Mouse (Mus musculus) embryonic facial prominence, embryonic 10.5 days (tissue): Measurements from ENCODE around the gene Il10. TPM values are rescaled to one million over a fixed set of nuclear protein-coding genes. Genes with fewer than 3 reads are reported as not detected.

Experiments used
- DNase-seq: peaks from one replicate; pipeline ENCODE4 v3.0.0-alpha.2; 2017; ENCODE audit warnings: low spot score
- H3K27ac ChIP-seq: fragments of 300-500 bp; sonication (generic); replicated peaks from 2 replicates; pipeline ENCODE4 v1.5.1; 2016; ENCODE audit warnings: mild to moderate bottlenecking
- H3K27me3 ChIP-seq: fragments of 300-500 bp; sonication (generic); replicated peaks from 2 replicates; pipeline ENCODE4 v1.6.1; 2016; ENCODE audit warnings: low read depth, mild to moderate bottlenecking; ENCODE audit not compliant: poor library complexity, severe bottlenecking
- H3K36me3 ChIP-seq: fragments of 300-500 bp; sonication (generic); replicated peaks from 2 replicates; pipeline ENCODE4 v1.6.1; 2016; ENCODE audit warnings: mild to moderate bottlenecking, moderate library complexity
- H3K4me1 ChIP-seq: fragments of 300-500 bp; sonication (generic); 2 replicates; pipeline ENCODE4 v1.6.1; 2016
- H3K4me3 ChIP-seq: fragments of 300-500 bp; sonication (generic); 2 replicates; pipeline ENCODE4 v1.5.1; 2016; ENCODE audit warnings: mild to moderate bottlenecking, moderate library complexity
- H3K9me3 ChIP-seq: fragments of 300-500 bp; sonication (generic); 2 replicates; pipeline ENCODE4 v1.6.1; 2016; ENCODE audit warnings: mild to moderate bottlenecking
- WGBS: fragments of 180-500 bp; shearing (Covaris S2); methylation state at CpG from one replicate; pipeline ENCODE4 v1.1.7; 2016; 5-methylcytosine and 5-hydroxymethylcytosine counted together
- polyA plus RNA-seq: library from polyadenylated mRNA; unstranded; fragments of >200 nt; fragmentation: Nextera tagmentation; extraction: Ambion mirVana; gene quantifications from 2 replicates; pipeline ENCODE4 v1.2.1, GENCODE M21; 2016

Gene Il10
- polyA plus RNA-seq, 1 experiment from 2014 or later, result not detected

DNA sequence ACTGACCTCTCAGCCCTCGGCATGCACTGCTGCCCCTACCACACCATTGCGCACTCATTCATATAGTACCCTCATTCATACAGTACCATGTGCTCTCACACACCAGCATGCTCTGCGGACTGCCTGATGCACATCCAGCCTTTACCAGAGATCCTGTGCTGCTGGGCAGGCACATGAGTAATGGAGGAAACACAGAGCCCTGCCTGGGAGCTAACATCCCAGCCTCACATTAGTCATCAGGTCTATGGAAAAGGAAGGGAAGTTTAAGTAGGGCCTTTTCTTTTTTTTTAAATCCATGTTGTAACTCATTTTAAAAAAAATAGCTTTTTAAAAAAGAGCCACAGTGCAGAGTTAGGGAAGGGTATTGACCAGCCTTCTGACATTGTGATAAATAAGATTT lies 23.1 kb downstream of the Il10 start:
- no peak for DNase-seq
- Histone ChIP-seq H3K4me1 (no peaks in the 10 kb centered on the region), H3K9me3 (no peaks in the 10 kb centered on the region), H3K36me3 (no peaks in the 10 kb centered on the region), H3K27me3 (no peaks in the 10 kb centered on the region), H3K27ac (no peak overlapping the region), H3K4me3 (no peak overlapping the region)
- 83% methylated on average over 3 of the region's 3 CpGs for WGBS

DNA sequence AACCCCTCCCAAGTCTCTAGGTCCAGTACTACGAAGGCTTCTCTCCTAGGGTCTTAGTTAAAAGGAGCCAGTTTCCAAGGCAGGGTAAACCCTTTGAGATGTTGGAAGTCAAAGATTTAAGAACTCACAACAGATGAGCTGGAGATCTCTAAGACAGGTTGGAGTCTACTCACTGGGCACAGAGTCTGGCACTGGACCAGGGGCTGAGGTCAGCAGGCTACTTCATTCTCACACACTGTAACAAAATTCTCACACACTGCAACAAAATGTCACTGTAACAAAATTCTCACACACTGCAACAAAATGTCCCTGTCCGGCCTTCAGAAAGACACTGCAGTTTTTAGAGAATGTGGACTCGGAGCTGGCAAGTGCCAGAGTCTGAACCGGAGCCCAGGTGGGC lies 24.0 kb downstream of the Il10 start:
- Histone ChIP-seq H3K4me1 (no peaks in the 10 kb centered on the region), H3K27ac (no peak overlapping the region), H3K36me3 (no peaks in the 10 kb centered on the region), H3K27me3 (no peaks in the 10 kb centered on the region), H3K9me3 (no peaks in the 10 kb centered on the region), H3K4me3 (no peak overlapping the region)
- WGBS, result 89% methylated on average over 4 of the region's 4 CpGs
- DNase-seq, result no peak

DNA sequence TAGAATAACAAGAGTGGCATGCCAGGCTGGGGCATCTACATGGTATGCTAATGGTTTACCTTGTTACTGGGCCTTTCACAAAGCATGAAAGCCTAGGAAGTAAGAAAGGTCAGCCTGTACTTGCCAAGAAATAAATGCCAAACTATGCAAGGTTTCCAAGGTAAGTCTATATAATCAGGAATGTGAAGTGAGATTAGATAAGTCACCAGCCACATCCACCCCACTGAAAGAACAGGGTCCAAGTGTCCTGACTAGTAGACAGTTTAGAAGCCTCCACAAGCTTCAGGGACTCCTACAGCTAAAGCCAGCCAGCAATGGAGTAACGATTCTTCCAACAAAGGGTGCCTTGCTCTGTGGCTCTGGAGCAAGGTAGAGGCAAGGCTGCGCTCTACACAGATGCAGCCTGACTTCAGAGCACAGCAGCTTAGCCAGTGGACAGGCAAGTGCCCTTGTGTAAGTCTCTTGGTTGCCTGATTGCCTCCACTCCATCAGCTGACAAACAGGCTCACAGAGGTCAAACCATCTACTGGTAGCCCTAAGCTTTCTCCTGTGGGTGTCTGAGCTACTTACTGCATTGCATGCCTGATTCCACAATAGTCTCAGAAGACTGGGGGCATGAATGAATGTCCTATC lies 26.2 kb downstream of the Il10 start:
- Histone ChIP-seq H3K4me3 (no peak overlapping the region), H3K9me3 (no peaks in the 10 kb centered on the region), H3K36me3 (no peaks in the 10 kb centered on the region), H3K4me1 (peaks cover under 1% of the 10 kb centered on the region; the same call in 1 of the 2 replicates), H3K27ac (no peak overlapping the region), H3K27me3 (no peaks in the 10 kb centered on the region)
- WGBS, result 91% methylated on average over 2 of the region's 2 CpGs
- no peak for DNase-seq

DNA sequence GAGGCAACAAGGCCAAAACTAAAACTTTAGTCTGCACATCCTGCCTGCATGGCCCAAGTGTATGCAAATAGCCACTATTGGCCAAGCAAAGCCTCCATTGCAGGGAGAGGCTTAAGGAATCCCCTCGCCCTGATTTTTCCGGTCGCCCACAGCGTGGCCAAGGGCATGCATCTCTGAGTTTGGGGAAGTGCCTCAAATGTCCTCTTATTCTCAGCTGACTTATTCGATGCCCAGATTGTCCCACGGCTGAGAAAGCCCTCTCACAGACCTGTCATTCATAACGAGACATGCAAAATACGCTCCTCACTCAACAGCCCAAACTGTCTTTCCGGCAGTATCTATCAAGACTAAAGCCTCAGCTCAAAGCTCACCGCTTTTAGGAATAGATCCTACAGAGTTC lies 27.0 kb downstream of the Il10 start:
- no peaks in the 10 kb centered on the region for H3K27me3 ChIP-seq
- WGBS, result 91% methylated on average over 10 of the region's 10 CpGs
- peaks cover 8% of the 10 kb centered on the region for H3K4me1 ChIP-seq
- H3K9me3 ChIP-seq, result no peaks in the 10 kb centered on the region
- no peak for DNase-seq
- H3K27ac ChIP-seq, result no peak overlapping the region
- H3K36me3 ChIP-seq, result no peaks in the 10 kb centered on the region
- H3K4me3 ChIP-seq, result no peak overlapping the region

DNA sequence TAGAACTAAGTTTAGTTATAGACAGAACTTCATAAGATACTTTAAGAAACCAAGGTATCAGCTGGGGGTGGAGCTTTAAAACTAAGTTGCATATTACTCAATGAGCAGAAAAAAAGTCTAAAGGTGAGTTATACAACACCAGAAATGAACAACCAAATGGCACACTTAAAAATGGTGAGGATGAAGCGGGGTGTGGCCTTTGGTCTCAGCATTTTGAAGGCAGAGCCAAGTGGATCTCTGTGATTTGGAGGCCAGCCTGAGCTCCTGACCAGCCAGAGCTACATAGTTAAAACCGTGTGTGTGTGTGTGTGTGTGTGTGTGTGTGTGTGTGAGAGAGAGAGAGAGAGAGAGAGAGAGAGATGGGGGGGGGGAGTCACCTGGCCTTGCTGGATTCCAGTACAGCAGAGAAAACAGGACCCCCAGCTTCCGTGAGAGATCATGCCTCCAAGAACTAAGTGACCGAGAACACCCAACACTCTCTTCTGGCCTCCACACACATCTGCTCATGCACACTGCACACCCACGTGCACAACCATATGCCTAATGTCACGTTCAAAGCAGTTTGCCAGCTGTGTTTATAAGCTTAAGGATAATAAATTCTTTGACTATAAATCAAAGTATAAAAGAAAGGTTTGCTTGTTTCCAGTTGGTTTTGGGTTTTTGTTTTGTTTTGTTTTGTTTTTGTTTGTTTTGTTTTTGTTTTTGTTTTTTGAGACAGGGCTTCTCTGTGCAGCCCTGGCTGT lies 28.6 kb downstream of the Il10 start:
- Histone ChIP-seq H3K9me3 (no peaks in the 10 kb centered on the region), H3K27me3 (no peaks in the 10 kb centered on the region), H3K27ac (no peak overlapping the region), H3K4me1 (peaks cover 10% of the 10 kb centered on the region), H3K36me3 (peaks cover 15% of the 10 kb centered on the region), H3K4me3 (no peak overlapping the region)
- WGBS, result 92% methylated on average over 6 of the region's 6 CpGs
- no peak for DNase-seq

DNA sequence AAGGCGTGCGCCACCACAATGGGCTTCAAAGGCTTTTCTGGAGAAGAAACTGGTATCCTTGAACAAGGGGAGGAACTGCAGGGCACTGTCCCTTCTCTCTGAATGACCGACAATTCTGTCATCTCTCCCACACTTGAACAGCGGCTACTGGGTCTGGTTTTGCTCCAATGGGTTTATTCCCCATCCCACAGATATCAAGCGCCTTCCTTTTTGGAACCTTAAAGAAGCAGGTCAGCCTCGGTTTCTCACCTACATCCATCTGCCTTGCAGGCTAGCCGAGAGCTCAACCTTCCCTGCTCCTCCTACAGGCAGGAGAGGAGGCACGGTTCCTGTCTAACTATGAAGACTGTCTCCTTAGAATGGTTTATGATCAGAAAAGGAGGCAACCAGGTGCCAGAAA lies 29.3 kb downstream of the Il10 start:
- peaks cover 21% of the 10 kb centered on the region for H3K36me3 ChIP-seq
- no peaks in the 10 kb centered on the region for H3K9me3 ChIP-seq
- H3K4me1 ChIP-seq, result peaks cover 12% of the 10 kb centered on the region
- H3K27me3 ChIP-seq, result no peaks in the 10 kb centered on the region
- H3K4me3 ChIP-seq, result no peak overlapping the region
- DNase-seq, result no peak
- 90% methylated on average over 8 of the region's 8 CpGs for WGBS
- H3K27ac ChIP-seq, result no peak overlapping the region

DNA sequence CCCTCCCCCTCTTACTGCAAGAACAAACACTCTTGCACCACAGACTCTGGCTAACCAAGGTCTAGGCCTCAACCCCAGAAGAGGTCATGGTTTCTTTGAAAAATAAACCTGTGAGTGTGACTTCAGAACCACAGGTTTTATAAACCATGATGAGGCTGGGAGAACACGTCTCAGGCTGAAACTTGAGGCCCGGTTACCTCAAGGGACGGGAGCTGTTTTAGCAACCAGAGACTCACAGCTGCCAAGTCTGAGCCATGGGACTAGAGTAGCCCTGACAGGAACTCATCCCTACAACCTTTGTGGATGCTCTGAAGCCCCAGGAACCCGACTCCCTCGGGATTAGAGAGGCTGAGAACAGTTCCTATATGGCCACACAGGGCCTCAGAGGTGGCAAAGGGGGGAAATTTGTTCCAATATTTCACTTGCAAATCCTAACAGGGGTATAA lies 29.7 kb downstream of the Il10 start:
- no peak overlapping the region for H3K27ac ChIP-seq
- H3K27me3 ChIP-seq, result no peaks in the 10 kb centered on the region
- H3K4me1 ChIP-seq, result peaks cover 12% of the 10 kb centered on the region
- peaks cover 26% of the 10 kb centered on the region for H3K36me3 ChIP-seq
- H3K4me3 ChIP-seq, result no peak overlapping the region
- 80% methylated on average over 5 of the region's 5 CpGs for WGBS
- H3K9me3 ChIP-seq, result no peaks in the 10 kb centered on the region
- no peak for DNase-seq

DNA sequence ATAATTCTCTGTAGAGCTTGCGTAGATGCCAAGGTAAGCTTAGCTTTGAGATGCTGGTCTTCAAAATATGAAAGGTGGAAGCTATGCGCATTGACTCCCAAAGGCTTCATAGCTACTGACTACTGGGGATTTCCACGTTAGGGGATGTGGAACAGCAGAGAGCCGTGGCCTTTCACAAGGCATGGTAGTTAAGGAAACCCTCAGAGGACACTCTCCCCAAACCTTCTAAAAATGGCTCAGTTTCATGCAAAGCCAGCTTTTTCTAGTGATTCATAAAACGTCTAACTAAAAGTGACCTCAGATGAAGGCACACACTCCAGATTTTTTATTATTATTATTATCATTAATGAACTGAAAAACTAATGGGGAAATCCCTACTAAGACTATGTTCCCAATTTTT lies 30.4 kb downstream of the Il10 start:
- H3K9me3 ChIP-seq, result no peaks in the 10 kb centered on the region
- H3K27ac ChIP-seq, result no peak overlapping the region
- peaks cover 12% of the 10 kb centered on the region for H3K4me1 ChIP-seq
- no peak overlapping the region for H3K4me3 ChIP-seq
- DNase-seq, result no peak
- no peaks in the 10 kb centered on the region for H3K27me3 ChIP-seq
- H3K36me3 ChIP-seq, result peaks cover 32% of the 10 kb centered on the region
- WGBS, result 94% methylated on average over 5 of the region's 5 CpGs

DNA sequence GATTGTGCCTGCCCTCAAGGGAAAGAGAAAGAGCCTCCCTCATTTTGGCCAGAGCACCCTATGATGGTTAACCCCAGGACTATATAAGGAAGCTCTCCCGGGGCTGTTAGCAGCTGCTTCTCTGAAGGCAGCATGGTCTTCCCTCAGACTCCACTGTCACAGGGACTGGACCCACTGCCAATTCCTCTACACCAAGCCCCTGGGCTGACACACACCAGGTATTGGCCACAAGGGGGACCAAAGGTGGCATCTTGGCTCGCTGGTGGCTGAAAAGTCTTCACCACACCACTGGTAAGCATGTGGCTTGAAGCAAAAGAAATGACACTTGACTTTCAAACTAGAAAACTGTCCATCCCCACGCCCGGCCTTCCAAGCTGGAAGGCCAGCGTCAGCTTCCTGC lies 31.0 kb downstream of the Il10 start:
- WGBS, result 74% methylated on average over 5 of the region's 5 CpGs
- no peak overlapping the region for H3K27ac ChIP-seq
- H3K9me3 ChIP-seq, result no peaks in the 10 kb centered on the region
- no peak overlapping the region for H3K4me3 ChIP-seq
- DNase-seq, result no peak
- peaks cover 12% of the 10 kb centered on the region for H3K4me1 ChIP-seq
- peaks cover 38% of the 10 kb centered on the region for H3K36me3 ChIP-seq
- H3K27me3 ChIP-seq, result no peaks in the 10 kb centered on the region

DNA sequence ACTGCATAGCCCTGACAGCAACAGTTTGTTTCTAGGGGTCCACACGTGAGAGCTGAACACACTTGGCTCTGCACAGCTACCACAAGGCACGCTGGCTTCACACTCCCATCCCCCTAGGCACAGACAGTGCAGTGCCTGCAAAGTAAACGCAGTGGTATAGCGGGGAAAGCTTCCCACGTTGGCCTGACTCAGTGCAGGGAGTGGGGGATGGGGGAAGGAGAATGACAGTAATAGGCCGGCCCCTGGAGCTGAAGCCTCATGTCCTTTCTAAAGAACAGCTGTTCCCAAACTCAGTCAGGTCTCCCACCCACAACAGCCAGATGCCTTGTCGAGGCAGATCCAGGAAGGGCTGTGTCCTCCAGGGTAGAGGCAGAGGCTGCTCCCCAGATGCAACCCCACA lies 31.4 kb downstream of the Il10 start:
- Histone ChIP-seq H3K27me3 (no peaks in the 10 kb centered on the region), H3K27ac (no peak overlapping the region; the same call in 1 of the 2 replicates), H3K4me1 (peaks cover 12% of the 10 kb centered on the region), H3K36me3 (peaks cover 42% of the 10 kb centered on the region), H3K9me3 (no peaks in the 10 kb centered on the region), H3K4me3 (no peak overlapping the region)
- DNase-seq, result no peak
- 36% methylated on average over 7 of the region's 7 CpGs for WGBS

DNA sequence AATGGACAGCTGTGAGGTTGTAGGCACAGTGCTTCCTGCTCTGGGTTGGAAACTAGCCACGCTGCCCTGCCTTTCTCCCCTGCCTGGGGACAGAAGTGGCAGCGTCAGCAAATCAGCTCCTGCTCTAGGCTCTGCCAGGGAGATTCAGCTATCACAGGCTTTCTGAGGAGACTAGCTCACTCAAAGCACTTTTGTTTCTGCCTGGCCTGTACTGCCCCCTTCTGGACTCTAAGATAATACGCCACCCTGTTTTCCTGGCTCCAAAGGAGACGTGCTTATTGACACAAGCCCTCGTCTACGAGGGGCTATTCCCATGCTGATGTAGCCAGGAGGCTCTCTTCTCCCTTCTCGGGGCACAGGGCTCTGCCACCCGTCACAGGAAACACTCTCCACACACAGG lies 33.6 kb downstream of the Il10 start:
- no peaks in the 10 kb centered on the region for H3K27me3 ChIP-seq
- H3K4me1 ChIP-seq, result peaks cover 16% of the 10 kb centered on the region
- DNase-seq, result peak; percentile 74
- peak overlapping the region; percentile 10; the same call in 1 of the 2 replicates for H3K27ac ChIP-seq
- peaks cover 64% of the 10 kb centered on the region for H3K36me3 ChIP-seq
- 6% methylated on average over 8 of the region's 8 CpGs for WGBS
- no peaks in the 10 kb centered on the region for H3K9me3 ChIP-seq
- H3K4me3 ChIP-seq, result no peak overlapping the region

DNA sequence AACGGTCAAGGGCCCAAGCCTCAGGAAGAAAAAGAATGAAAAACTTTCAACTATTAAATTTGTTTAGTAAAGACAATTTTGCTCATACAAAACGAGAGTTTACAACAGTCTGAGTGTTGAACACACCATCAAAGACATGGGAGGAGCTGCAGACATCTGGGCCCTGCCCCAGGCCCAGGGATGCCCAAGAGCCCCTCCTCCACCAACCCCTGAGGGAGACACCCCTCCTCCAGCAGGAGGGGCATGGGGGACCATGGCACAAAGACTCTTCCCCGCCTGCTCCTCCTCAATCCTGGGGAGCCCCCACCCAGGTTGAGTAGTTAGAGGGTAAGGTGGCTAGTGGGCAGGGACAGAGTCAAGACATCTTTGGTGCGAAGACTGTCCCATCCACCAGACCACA lies 34.0 kb downstream of the Il10 start:
- H3K9me3 ChIP-seq, result no peaks in the 10 kb centered on the region
- peaks cover 20% of the 10 kb centered on the region for H3K4me1 ChIP-seq
- no peak overlapping the region for H3K4me3 ChIP-seq
- peaks cover 68% of the 10 kb centered on the region for H3K36me3 ChIP-seq
- no peak for DNase-seq
- peak overlapping the region; percentile 10; the same call in 1 of the 2 replicates for H3K27ac ChIP-seq
- H3K27me3 ChIP-seq, result no peaks in the 10 kb centered on the region
- WGBS, result 64% methylated on average over 4 of the region's 4 CpGs

DNA sequence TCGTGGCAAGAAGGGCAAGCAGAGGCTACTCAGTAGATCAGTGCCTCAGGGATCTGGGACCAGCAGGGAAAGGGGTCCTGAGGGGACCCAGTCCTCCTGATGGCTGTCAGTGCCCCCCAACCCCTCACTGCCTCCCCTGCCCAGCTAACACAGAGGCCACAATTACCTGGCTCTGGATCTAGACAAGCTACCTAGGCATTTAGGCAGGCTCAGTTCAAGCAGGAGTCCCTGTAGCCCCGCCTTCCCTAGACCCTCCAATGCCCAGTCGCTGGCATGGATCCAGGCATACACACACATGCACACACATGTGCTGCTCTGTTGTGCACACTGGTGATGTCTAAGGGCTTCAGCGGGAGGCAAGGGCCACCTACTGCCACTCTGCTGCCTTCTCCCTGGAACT lies 34.6 kb downstream of the Il10 start:
- H3K27ac ChIP-seq, result no peak overlapping the region
- peaks cover 26% of the 10 kb centered on the region for H3K4me1 ChIP-seq
- H3K9me3 ChIP-seq, result no peaks in the 10 kb centered on the region
- H3K27me3 ChIP-seq, result no peaks in the 10 kb centered on the region
- H3K36me3 ChIP-seq, result peaks cover 68% of the 10 kb centered on the region
- no peak overlapping the region for H3K4me3 ChIP-seq
- no peak for DNase-seq
- 90% methylated on average over 4 of the region's 4 CpGs for WGBS
